Mouse (Mus musculus) myocyte (in vitro differentiated cells): ENCODE measurements around the gene Adra1d. TPM values are rescaled to one million over a fixed set of nuclear protein-coding genes. Genes with fewer than 3 reads are reported as not detected.
A peak's percentile ranks its signal among the peaks of the same experiment; 100 is the strongest.

Source experiments
- H3K27me3 ChIP-seq: one replicate; pipeline ENCODE4 v1.6.1; 2011; ENCODE audit not compliant: control insufficient read depth, insufficient read depth, insufficient read length
- H3K36me3 ChIP-seq: one replicate; pipeline ENCODE4 v1.6.1; 2011; ENCODE audit not compliant: control insufficient read depth, insufficient read depth
- H3K4me2 ChIP-seq: one replicate; pipeline ENCODE4 v1.6.1; 2011; ENCODE audit warnings: low read depth, control low read depth
- H3K4me3 ChIP-seq: one replicate; pipeline ENCODE4 v1.5.1; 2011; ENCODE audit warnings: mild to moderate bottlenecking, control low read depth, moderate library complexity
- H3K79me2 ChIP-seq: one replicate; pipeline ENCODE4 v1.6.1; 2011; ENCODE audit not compliant: control insufficient read depth, insufficient read depth
- H3ac ChIP-seq: one replicate; pipeline ENCODE4 v1.6.1; 2011; ENCODE audit not compliant: control insufficient read depth, insufficient read length
- CEBPB ChIP-seq: IDR thresholded peaks from 2 replicates; pipeline ENCODE4 v1.6.1; 2011; ENCODE audit warnings: mild to moderate bottlenecking, moderate library complexity; ENCODE audit not compliant: poor library complexity, insufficient read depth, severe bottlenecking
- E2F4 ChIP-seq: IDR thresholded peaks from one replicate; pipeline ENCODE4 v1.6.1; 2011; ENCODE audit warnings: mild to moderate bottlenecking, control low read depth, moderate library complexity; ENCODE audit not compliant: insufficient read depth
- MAX ChIP-seq: IDR thresholded peaks from one replicate; pipeline ENCODE4 v1.6.1; 2011; ENCODE audit warnings: low read depth, mild to moderate bottlenecking, control low read depth
- MYOD1 ChIP-seq, 3 experiments: IDR thresholded peaks; one replicate each; pipeline ENCODE4 v1.6.1; 2011; ENCODE audit warnings: control low read depth in 2 of 3, low read depth in 2 of 3, mild to moderate bottlenecking in 2 of 3, moderate library complexity in 1 of 3; ENCODE audit not compliant: insufficient read length in 2 of 3, control insufficient read depth in 1 of 3
- MYOG ChIP-seq, 3 experiments: IDR thresholded peaks; one replicate each; pipeline ENCODE4 v1.6.1; 2011; ENCODE audit warnings: control low read depth in 2 of 3, low read depth in 2 of 3, mild to moderate bottlenecking in 2 of 3; ENCODE audit not compliant: insufficient read length in 2 of 3, control insufficient read depth in 1 of 3, insufficient read depth in 1 of 3
- POLR2A ChIP-seq: IDR thresholded peaks from one replicate; pipeline ENCODE4 v1.6.1; 2011; ENCODE audit warnings: low read depth, mild to moderate bottlenecking, control low read depth, moderate library complexity; ENCODE audit not compliant: insufficient read length
- POLR2AphosphoS2 ChIP-seq: IDR thresholded peaks from one replicate; pipeline ENCODE4 v1.6.1; 2011; ENCODE audit warnings: low read depth, control low read depth; ENCODE audit not compliant: insufficient read length
- REST ChIP-seq: IDR thresholded peaks from one replicate; pipeline ENCODE4 v1.6.1; 2011; ENCODE audit warnings: mild to moderate bottlenecking, control low read depth, moderate library complexity; ENCODE audit not compliant: insufficient read depth, insufficient read length
- SRF ChIP-seq: IDR thresholded peaks from one replicate; pipeline ENCODE4 v1.6.1; 2011; ENCODE audit warnings: low read depth; ENCODE audit not compliant: control insufficient read depth, insufficient read length
- TCF12 ChIP-seq: IDR thresholded peaks from one replicate; pipeline ENCODE4 v1.6.1; 2011; ENCODE audit warnings: mild to moderate bottlenecking, control low read depth; ENCODE audit not compliant: poor library complexity, insufficient read depth, severe bottlenecking
- TCF3 ChIP-seq: IDR thresholded peaks from one replicate; pipeline ENCODE4 v1.6.1; 2011; ENCODE audit warnings: low read depth, control low read depth; ENCODE audit not compliant: insufficient read length
- USF1 ChIP-seq: IDR thresholded peaks from one replicate; pipeline ENCODE4 v1.6.1; 2011; ENCODE audit warnings: low read depth, mild to moderate bottlenecking, control low read depth, moderate library complexity
- polyA plus RNA-seq: library from polyadenylated mRNA; unstranded; fragments of >200 nt; fragmentation: generic; extraction: Trizol; gene quantifications from one replicate; pipeline ENCODE4 v1.2.1, GENCODE M21; 2012; ENCODE audit warnings: missing spikeins

Adra1d gene
- polyA plus RNA-seq, 1 experiment, result 1.4 TPM

DNA sequence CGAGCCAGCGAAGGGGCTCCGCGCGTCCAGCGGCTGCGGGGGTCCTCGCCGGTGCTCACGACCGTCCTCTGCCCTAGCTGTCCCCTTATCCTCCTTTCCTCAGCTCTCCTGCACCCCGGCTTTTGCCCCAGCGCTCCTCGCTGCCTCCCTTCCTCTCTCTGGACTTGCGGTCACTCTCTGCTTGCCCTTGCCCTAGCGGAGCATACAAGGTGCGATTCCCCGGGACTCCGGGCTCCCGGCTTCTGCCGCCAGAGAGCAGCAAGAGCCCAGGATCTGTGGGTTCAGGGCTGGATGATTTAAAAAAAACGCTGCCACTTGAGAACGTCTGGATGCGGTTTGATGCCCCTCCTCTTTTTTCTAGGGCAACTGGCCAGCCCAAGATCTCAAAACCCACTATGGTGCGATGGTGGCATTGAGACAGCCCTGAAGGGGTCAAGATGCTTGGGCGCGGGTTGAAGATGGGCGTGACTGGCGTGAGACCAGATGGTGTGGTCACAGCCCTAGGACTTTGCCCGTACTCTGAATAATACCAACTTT, 571 bp upstream of the Adra1d start:
- TF ChIP-seq POLR2A, result peak; percentile 28
- no peak for TF ChIP-seq TCF12
- H3K27me3 ChIP-seq, result no peaks in the 10 kb centered on the region
- H3K4me2 ChIP-seq, result peak overlapping the region; percentile 57
- H3K4me3 ChIP-seq, result peak overlapping the region; percentile 22
- H3K36me3 ChIP-seq, result no peaks in the 10 kb centered on the region
- H3ac ChIP-seq, result peak overlapping the region; percentile 42
- H3K79me2 ChIP-seq, result no peaks in the 10 kb centered on the region

DNA sequence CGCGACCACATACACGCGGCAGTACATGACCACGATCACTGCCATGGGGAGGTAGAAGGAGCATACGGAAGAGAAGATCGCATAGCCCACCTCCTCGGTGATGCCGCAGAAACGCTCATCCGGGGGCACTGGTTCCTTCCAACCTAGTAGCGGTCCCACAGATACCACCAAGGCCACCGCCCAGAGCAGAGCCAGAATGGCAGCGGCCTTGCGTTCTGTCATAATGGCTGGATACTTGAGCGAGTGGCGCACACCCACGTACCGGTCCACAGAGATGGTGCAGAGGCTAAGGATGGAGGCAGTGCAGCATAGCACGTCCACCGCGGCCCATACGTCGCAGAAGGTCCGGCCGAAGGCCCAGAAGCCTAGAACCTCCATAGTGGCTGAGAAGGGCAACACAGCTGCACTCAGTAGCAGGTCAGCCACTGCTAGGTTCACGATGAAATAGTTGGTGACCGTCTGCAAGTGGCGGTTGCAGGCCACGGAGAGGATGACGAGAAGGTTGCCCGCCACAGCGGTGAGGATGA, 676 bp downstream of the Adra1d start:
- Histone ChIP-seq H3K4me2 (no peak overlapping the region), H3ac (peak overlapping the region; percentile 42), H3K27me3 (no peaks in the 10 kb centered on the region), H3K36me3 (no peaks in the 10 kb centered on the region), H3K4me3 (peak overlapping the region; percentile 22), H3K79me2 (no peaks in the 10 kb centered on the region)
- TF ChIP-seq TCF12 (no peak), MYOG (IDR thresholded peaks at IDR 0.05; ENCODE audit: control insufficient read depth in 1 of 3, insufficient read depth in 1 of 3, insufficient read length in 2 of 3, low read depth in 2 of 3) (no peak), MAX (no peak), CEBPB (no peak), USF1 (no peak), E2F4 (no peak), TCF3 (no peak), SRF (no peak), POLR2A (no peak), MYOD1 (IDR thresholded peaks at IDR 0.05; ENCODE audit: control insufficient read depth in 1 of 3, insufficient read length in 2 of 3, low read depth in 2 of 3) (no peak), POLR2AphosphoS2 (no peak), REST (no peak)

DNA sequence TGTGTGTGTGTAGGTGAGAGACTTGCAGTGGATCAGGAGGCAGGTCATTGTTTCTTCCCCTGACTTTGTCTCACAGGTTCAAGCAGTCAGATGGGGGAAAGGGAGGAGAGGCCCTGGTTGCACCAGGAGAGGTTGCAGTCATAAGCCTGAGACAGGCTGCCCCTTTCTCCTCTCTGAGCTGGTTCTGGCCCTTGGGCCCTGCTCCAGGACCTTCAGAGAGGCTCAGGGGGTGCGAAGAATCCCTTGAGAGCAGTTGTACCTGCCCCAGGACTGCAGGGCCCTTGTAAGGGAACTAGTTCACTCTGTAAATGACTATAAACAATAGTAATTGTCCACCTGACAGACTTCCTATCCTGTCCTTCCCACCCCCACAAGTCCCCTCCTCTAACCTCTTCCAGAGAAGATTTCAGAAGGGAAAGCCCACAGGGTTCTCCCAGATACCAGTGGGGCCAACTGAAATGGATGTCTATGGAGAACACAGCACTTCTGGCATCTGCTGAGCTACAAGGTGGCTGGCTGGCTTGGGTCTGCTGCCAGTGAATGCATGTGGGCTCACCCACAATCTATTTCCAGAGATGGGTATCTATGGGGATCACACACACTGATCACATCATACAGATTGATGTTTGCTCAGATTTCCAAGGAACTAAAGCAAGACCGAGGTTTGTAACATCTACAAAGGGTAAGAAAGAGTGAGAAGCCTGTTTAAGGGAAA, 1.7 kb downstream of the Adra1d start:
- Histone ChIP-seq H3K27me3 (no peaks in the 10 kb centered on the region), H3ac (no peak overlapping the region), H3K36me3 (no peaks in the 10 kb centered on the region), H3K79me2 (no peaks in the 10 kb centered on the region), H3K4me3 (no peak overlapping the region), H3K4me2 (no peak overlapping the region)
- no peak for TF ChIP-seq USF1
- no peak for TF ChIP-seq TCF3

DNA sequence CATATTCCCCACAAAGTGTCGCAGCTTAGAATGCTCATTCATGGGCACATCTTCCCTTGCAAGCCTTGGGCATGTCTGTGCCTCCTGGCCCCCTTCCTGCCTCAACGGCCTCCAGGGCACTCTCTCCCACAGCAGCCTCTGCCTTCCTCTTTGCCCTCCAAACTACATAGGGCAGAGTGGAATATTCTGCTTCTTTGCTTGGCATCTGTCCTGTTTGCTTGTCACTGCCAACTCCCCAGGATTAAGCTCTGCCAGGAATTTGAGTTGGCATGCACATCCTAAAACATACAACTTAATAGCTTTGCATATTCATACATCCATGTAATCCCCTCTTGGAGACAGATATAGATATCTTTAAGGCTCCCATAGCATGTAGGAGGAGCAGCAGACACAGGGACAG, 4.2 kb downstream of the Adra1d start:
- no peak for TF ChIP-seq E2F4
- TF ChIP-seq USF1, result no peak
- TF ChIP-seq SRF, result no peak
- no peak for TF ChIP-seq MYOG (IDR thresholded peaks at IDR 0.05; ENCODE audit: control insufficient read depth in 1 of 3, insufficient read depth in 1 of 3, insufficient read length in 2 of 3, low read depth in 2 of 3)
- TF ChIP-seq CEBPB, result no peak
- no peak for TF ChIP-seq POLR2AphosphoS2
- H3K27me3 ChIP-seq, result no peaks in the 10 kb centered on the region
- H3K4me3 ChIP-seq, result no peak overlapping the region
- no peaks in the 10 kb centered on the region for H3K79me2 ChIP-seq
- H3K36me3 ChIP-seq, result no peaks in the 10 kb centered on the region
- no peak overlapping the region for H3K4me2 ChIP-seq
- H3ac ChIP-seq, result no peak overlapping the region

DNA sequence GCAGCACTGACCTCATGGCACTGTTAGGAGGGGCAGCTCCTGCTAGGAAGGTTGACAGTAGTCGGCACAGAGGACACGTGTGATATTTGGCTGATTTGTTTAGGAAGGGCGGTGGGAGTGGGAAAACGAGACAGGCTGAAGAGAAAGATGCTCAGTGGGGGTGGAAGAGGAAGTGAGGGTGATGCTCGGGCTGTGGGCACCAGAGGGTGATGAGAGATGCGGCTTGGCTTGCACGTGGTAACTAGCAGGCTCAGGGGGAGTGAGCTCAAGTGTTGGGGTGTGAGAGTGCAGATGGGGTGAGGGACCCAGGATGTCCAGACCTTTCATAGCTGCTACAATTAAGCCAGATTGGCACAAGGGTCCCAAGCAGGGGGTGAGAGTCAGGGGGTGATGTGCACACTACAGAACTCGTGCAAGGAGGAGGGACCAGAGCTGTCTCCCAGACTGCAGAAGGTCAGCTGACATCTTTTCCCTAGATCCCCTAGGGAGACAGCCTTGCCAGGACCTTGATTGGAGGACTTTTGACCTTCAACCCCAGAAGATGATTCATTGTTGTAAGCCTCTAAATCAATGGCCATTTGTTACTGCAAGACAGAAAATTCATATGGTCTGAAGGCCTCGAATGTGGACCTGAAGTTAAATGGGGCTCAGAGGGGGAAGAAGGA, 9.2 kb downstream of the Adra1d start:
- H3K36me3 ChIP-seq, result no peaks in the 10 kb centered on the region
- H3K4me2 ChIP-seq, result no peak overlapping the region
- no peak overlapping the region for H3K4me3 ChIP-seq
- no peaks in the 10 kb centered on the region for H3K27me3 ChIP-seq
- TF ChIP-seq MYOG (IDR thresholded peaks at IDR 0.05; ENCODE audit: control insufficient read depth in 1 of 3, insufficient read depth in 1 of 3, insufficient read length in 2 of 3, low read depth in 2 of 3) (no peak), CEBPB (no peak), TCF12 (no peak), SRF (no peak), USF1 (no peak), POLR2A (no peak), MAX (no peak), REST (no peak), E2F4 (no peak), TCF3 (no peak), POLR2AphosphoS2 (no peak), MYOD1 (IDR thresholded peaks at IDR 0.05; ENCODE audit: control insufficient read depth in 1 of 3, insufficient read length in 2 of 3, low read depth in 2 of 3) (no peak)
- no peaks in the 10 kb centered on the region for H3K79me2 ChIP-seq
- H3ac ChIP-seq, result no peak overlapping the region
